Mouse (Mus musculus): Measurements from ENCODE around the gene Scgb1b3.

DNA sequence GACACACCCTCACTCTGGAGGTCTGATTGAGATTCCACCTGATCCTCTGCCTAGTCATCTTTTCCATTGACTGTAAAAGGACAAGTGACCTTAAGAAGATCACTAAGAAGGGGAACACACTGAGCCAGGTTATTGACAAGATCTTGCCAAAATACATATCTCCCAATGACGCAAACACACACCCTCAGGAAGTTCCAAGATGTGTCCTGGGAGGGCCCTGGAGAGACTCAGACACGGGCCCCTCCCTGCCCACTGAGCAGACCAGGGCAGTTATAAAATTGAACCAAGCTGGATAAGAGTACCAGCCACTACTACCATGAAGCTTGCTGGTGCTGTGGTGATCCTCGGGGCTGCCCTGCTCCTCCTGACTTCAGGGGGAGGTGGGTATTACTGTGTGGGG is at the start of gene Scgb1b3:
- no peak for TF ChIP-seq TCF3 (IDR thresholded peaks at IDR 0.05; ENCODE audit: insufficient read length, low read depth)
- TF ChIP-seq MAX (IDR thresholded peaks at IDR 0.05; ENCODE audit: low read depth): no peak
- no peak for TF ChIP-seq REST (IDR thresholded peaks at IDR 0.05; ENCODE audit: insufficient read depth, insufficient read length)
- no peak for TF ChIP-seq POLR2A (IDR thresholded peaks at IDR 0.05; ENCODE audit: insufficient read length, low read depth)
- no peak for TF ChIP-seq TCF12 (IDR thresholded peaks at IDR 0.05; ENCODE audit: insufficient read depth, poor library complexity, severe bottlenecking)
- TF ChIP-seq USF1 (IDR thresholded peaks at IDR 0.05; ENCODE audit: low read depth): no peak
- TF ChIP-seq POLR2AphosphoS2 (IDR thresholded peaks at IDR 0.05; ENCODE audit: insufficient read length, low read depth): no peak
- TF ChIP-seq E2F4 (IDR thresholded peaks at IDR 0.05; ENCODE audit: insufficient read depth): no peak
